Mouse (Mus musculus): ENCODE results near the gene Epn2. TPM values are rescaled to one million over a fixed set of nuclear protein-coding genes. Genes with fewer than 3 reads are reported as not detected.
"Not testable (repeated sequence)": the region's sequence is repeated elsewhere in the genome, so short reads cannot be mapped to it uniquely, and the experiment has no call there.

The Epn2 gene
- polyA plus RNA-seq, 1 experiment from 2014 or later: 15.6 TPM

- 63% methylated on average over 6 of the region's 6 CpGs for WGBS
Measured at GRCm38 (mm10) chr11:61598367-61598766, 18.9 kb upstream of the Epn2 start.

DNA sequence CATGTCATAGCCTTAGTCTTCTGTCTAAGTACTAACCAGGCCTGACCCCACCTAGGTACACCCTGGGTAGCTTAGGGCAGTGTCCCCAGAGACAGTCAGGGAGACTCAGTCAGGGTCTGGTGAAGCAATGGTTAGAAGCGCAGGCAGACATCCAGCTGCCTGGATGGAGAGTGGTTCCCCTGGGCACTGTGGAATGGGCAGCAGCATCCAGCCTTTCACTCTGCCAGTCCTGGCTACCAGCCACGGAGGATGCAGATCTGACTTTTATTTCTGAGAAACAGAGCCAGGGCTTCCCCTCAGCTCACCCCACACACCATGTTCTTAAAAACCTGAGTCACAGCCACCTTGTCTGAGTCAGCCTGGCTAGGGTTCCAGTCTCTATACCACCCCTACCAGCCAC is 18.0 kb upstream of the Epn2 start:
- Histone ChIP-seq H3K4me3 (ENCODE audit: low read length) (no peak overlapping the region), H3K9me3 (ENCODE audit: control insufficient read depth, low read length) (no peaks in the 10 kb centered on the region), H3K4me2 (ENCODE audit: low read depth, low read length) (no peak overlapping the region), H3K9ac (ENCODE audit: low read depth, low read length) (no peak overlapping the region), H3K4me1 (ENCODE audit: control insufficient read depth, insufficient read depth, low read length) (no peaks in the 10 kb centered on the region), H3K36me3 (ENCODE audit: control insufficient read depth, insufficient read depth, low read length) (no peaks in the 10 kb centered on the region), H3K27ac (ENCODE audit: low read length) (no peak overlapping the region), H3K27me3 (replicated peaks; ENCODE audit: control insufficient read depth, insufficient read depth, low read length) (no peaks in the 10 kb centered on the region)
- no peak for ATAC-seq
- WGBS: 77% methylated on average over 2 of the region's 2 CpGs

More at GRCm38 (mm10) chr11:61598367-61598766, 18.9 kb upstream of the Epn2 start:
- no peaks in the 10 kb centered on the region for H3K9me3 ChIP-seq (ENCODE audit: control insufficient read depth, low read length)
- H3K27ac ChIP-seq (ENCODE audit: low read length): no peak overlapping the region
- no peaks in the 10 kb centered on the region for H3K4me1 ChIP-seq (ENCODE audit: control insufficient read depth, insufficient read depth, low read length)
- no peak overlapping the region for H3K4me3 ChIP-seq (ENCODE audit: low read length)
- no peaks in the 10 kb centered on the region for H3K27me3 ChIP-seq (replicated peaks; ENCODE audit: control insufficient read depth, insufficient read depth, low read length)
- no peak for ATAC-seq
- H3K36me3 ChIP-seq (ENCODE audit: control insufficient read depth, insufficient read depth, low read length): no peaks in the 10 kb centered on the region
- no peak overlapping the region for H3K9ac ChIP-seq (ENCODE audit: low read depth, low read length)
- no peak overlapping the region for H3K4me2 ChIP-seq (ENCODE audit: low read depth, low read length)

GRCm38 (mm10) chr11:61593069-61593468 is 13.6 kb upstream of the Epn2 start:
- Histone ChIP-seq H3K4me3 (ENCODE audit: low read length) (no peak overlapping the region), H3K9ac (ENCODE audit: low read depth, low read length) (no peak overlapping the region), H3K9me3 (ENCODE audit: control insufficient read depth, low read length) (no peaks in the 10 kb centered on the region), H3K36me3 (ENCODE audit: control insufficient read depth, insufficient read depth, low read length) (no peaks in the 10 kb centered on the region), H3K4me1 (ENCODE audit: control insufficient read depth, insufficient read depth, low read length) (no peaks in the 10 kb centered on the region), H3K27me3 (replicated peaks; ENCODE audit: control insufficient read depth, insufficient read depth, low read length) (no peaks in the 10 kb centered on the region), H3K4me2 (ENCODE audit: low read depth, low read length) (no peak overlapping the region), H3K27ac (ENCODE audit: low read length) (no peak overlapping the region)
- no peak for ATAC-seq

GRCm38 (mm10) chr11:61592061-61592460 is 12.6 kb upstream of the Epn2 start:
- H3K4me2 ChIP-seq (ENCODE audit: low read depth, low read length): no peak overlapping the region
- H3K27ac ChIP-seq (ENCODE audit: low read length): no peak overlapping the region
- no peaks in the 10 kb centered on the region for H3K4me1 ChIP-seq (ENCODE audit: control insufficient read depth, insufficient read depth, low read length)
- H3K27me3 ChIP-seq (replicated peaks; ENCODE audit: control insufficient read depth, insufficient read depth, low read length): no peaks in the 10 kb centered on the region
- H3K9ac ChIP-seq (ENCODE audit: low read depth, low read length): no peak overlapping the region
- H3K36me3 ChIP-seq (ENCODE audit: control insufficient read depth, insufficient read depth, low read length): no peaks in the 10 kb centered on the region
- no peaks in the 10 kb centered on the region for H3K9me3 ChIP-seq (ENCODE audit: control insufficient read depth, low read length)
- no peak overlapping the region for H3K4me3 ChIP-seq (ENCODE audit: low read length)
- ATAC-seq: no peak
- 91% methylated on average over 3 of the region's 3 CpGs for WGBS

GRCm38 (mm10) chr11:61590516-61591213 is 11.2 kb upstream of the Epn2 start:
- Histone ChIP-seq H3K4me3 (ENCODE audit: low read length) (no peak overlapping the region), H3K9me3 (ENCODE audit: control insufficient read depth, low read length) (no peaks in the 10 kb centered on the region), H3K4me2 (ENCODE audit: low read depth, low read length) (no peak overlapping the region), H3K9ac (ENCODE audit: low read depth, low read length) (no peak overlapping the region), H3K4me1 (ENCODE audit: control insufficient read depth, insufficient read depth, low read length) (no peaks in the 10 kb centered on the region), H3K27ac (ENCODE audit: low read length) (no peak overlapping the region), H3K27me3 (replicated peaks; ENCODE audit: control insufficient read depth, insufficient read depth, low read length) (no peaks in the 10 kb centered on the region), H3K36me3 (ENCODE audit: control insufficient read depth, insufficient read depth, low read length) (no peaks in the 10 kb centered on the region)
- ATAC-seq: no peak
- 40% methylated on average over 7 of the region's 7 CpGs for WGBS

DNA sequence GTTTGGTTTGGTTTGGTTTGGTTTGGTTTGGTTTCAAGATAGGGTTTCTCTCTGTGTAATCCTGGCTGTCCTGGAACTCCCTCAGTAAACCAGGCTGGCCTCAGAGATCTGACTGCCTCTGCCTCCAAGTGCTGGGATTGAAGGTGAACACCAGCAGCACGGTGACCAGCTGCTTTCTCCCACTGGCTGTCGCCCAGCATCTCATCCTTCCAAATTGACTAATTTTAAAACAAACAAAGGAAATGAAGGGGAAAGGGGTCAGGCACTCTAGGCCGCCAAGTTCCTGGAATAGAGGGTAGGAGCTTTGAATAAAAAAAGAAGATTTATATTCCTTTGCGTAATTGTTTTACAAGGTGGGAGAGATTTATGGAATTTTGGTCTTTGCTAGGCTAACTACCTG is 5.9 kb upstream of the Epn2 start:
- Histone ChIP-seq H3K9me3 (ENCODE audit: control insufficient read depth, low read length) (no peaks in the 10 kb centered on the region), H3K9ac (ENCODE audit: low read depth, low read length) (no peak overlapping the region), H3K36me3 (ENCODE audit: control insufficient read depth, insufficient read depth, low read length) (no peaks in the 10 kb centered on the region), H3K27me3 (replicated peaks; ENCODE audit: control insufficient read depth, insufficient read depth, low read length) (no peaks in the 10 kb centered on the region), H3K4me3 (ENCODE audit: low read length) (no peak overlapping the region), H3K4me1 (ENCODE audit: control insufficient read depth, insufficient read depth, low read length) (no peaks in the 10 kb centered on the region), H3K27ac (ENCODE audit: low read length) (no peak overlapping the region), H3K4me2 (ENCODE audit: low read depth, low read length) (no peak overlapping the region)
- ATAC-seq: no peak
- 53% methylated on average over 4 of the region's 4 CpGs for WGBS

- no peak for ATAC-seq
- WGBS: 68% methylated on average over 4 of the region's 4 CpGs
Measured at GRCm38 (mm10) chr11:61584830-61585229, 5.3 kb upstream of the Epn2 start.

GRCm38 (mm10) chr11:61584096-61584495 is 4.6 kb upstream of the Epn2 start:
- Histone ChIP-seq H3K4me1 (ENCODE audit: control insufficient read depth, insufficient read depth, low read length) (no peaks in the 10 kb centered on the region), H3K4me3 (ENCODE audit: low read length) (no peak overlapping the region), H3K27me3 (replicated peaks; ENCODE audit: control insufficient read depth, insufficient read depth, low read length) (no peaks in the 10 kb centered on the region), H3K9ac (ENCODE audit: low read depth, low read length) (no peak overlapping the region), H3K27ac (ENCODE audit: low read length) (no peak overlapping the region), H3K36me3 (ENCODE audit: control insufficient read depth, insufficient read depth, low read length) (no peaks in the 10 kb centered on the region), H3K9me3 (ENCODE audit: control insufficient read depth, low read length) (no peaks in the 10 kb centered on the region), H3K4me2 (ENCODE audit: low read depth, low read length) (no peak overlapping the region)
- 90% methylated on average over 6 of the region's 6 CpGs for WGBS
- no peak for ATAC-seq

More at GRCm38 (mm10) chr11:61584830-61585229, 5.3 kb upstream of the Epn2 start:
- Histone ChIP-seq H3K27ac (ENCODE audit: low read length) (no peak overlapping the region), H3K36me3 (ENCODE audit: control insufficient read depth, insufficient read depth, low read length) (no peaks in the 10 kb centered on the region), H3K4me2 (ENCODE audit: low read depth, low read length) (no peak overlapping the region), H3K4me1 (ENCODE audit: control insufficient read depth, insufficient read depth, low read length) (no peaks in the 10 kb centered on the region), H3K4me3 (ENCODE audit: low read length) (no peak overlapping the region), H3K9ac (ENCODE audit: low read depth, low read length) (no peak overlapping the region), H3K9me3 (ENCODE audit: control insufficient read depth, low read length) (no peaks in the 10 kb centered on the region), H3K27me3 (replicated peaks; ENCODE audit: control insufficient read depth, insufficient read depth, low read length) (no peaks in the 10 kb centered on the region)

DNA sequence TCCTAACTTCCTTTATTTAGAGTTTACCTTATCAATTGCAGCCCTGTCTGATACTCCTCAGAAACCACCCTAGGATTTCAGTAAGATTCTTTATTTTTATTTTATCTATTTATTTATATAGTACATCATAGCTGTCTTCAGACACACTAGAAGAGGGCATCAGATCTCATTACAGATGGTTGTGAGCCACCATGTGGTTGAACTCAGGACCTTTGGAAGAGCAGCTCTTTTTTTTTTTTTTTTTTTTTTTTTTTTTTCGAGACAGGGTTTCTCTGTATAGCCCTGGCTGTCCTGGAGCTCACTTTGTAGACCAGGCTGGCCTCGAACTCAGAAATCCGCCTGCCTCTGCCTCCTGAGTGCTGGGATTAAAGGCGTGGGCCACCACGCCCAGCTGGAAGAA is 3.3 kb upstream of the Epn2 start:
- not testable (repeated sequence) for ATAC-seq; H3K4me1 ChIP-seq (ENCODE audit: control insufficient read depth, insufficient read depth, low read length); H3K27me3 ChIP-seq (replicated peaks; ENCODE audit: control insufficient read depth, insufficient read depth, low read length); H3K4me2 ChIP-seq (ENCODE audit: low read depth, low read length); H3K9me3 ChIP-seq (ENCODE audit: control insufficient read depth, low read length); H3K36me3 ChIP-seq (ENCODE audit: control insufficient read depth, insufficient read depth, low read length); H3K4me3 ChIP-seq (ENCODE audit: low read length); H3K9ac ChIP-seq (ENCODE audit: low read depth, low read length); H3K27ac ChIP-seq (ENCODE audit: low read length)
- 96% methylated on average over 4 of the region's 5 CpGs for WGBS

- Histone ChIP-seq H3K4me3 (ENCODE audit: low read length) (peak overlapping the region; percentile 95), H3K4me2 (ENCODE audit: low read depth, low read length) (no peak overlapping the region), H3K36me3 (ENCODE audit: control insufficient read depth, insufficient read depth, low read length) (no peaks in the 10 kb centered on the region), H3K27me3 (replicated peaks; ENCODE audit: control insufficient read depth, insufficient read depth, low read length) (no peaks in the 10 kb centered on the region), H3K27ac (ENCODE audit: low read length) (no peak overlapping the region), H3K9ac (ENCODE audit: low read depth, low read length) (no peak overlapping the region), H3K9me3 (ENCODE audit: control insufficient read depth, low read length) (no peaks in the 10 kb centered on the region), H3K4me1 (ENCODE audit: control insufficient read depth, insufficient read depth, low read length) (peaks cover 9% of the 10 kb centered on the region)
- 73% methylated on average over 7 of the region's 7 CpGs for WGBS
- ATAC-seq: no peak
Measured at GRCm38 (mm10) chr11:61579878-61580381, 443 bp upstream of the Epn2 start.
